Mouse (Mus musculus): ENCODE measurements around the gene Acox1. TPM values are rescaled to one million over a fixed set of nuclear protein-coding genes. Genes with fewer than 3 reads are reported as not detected.

Gene Acox1
- total RNA-seq (2012; rRNA removed) = 16.4 and 16.8 TPM in 2 replicates
- 10 to 100 TPM in 1 of 2 experiments, not detected in 1; 16.1 TPM for polyA plus RNA-seq (2012; ENCODE audit: insufficient read depth in 1 of 2, insufficient read length in 2 of 2, low read depth in 1 of 2, low replicate concordance in 2 of 2, missing spikeins in 1 of 2)

GRCm38 (mm10) chr11:116198639-116199531 is at the start of gene Acox1, which contains the start of gene Ten1:
Acox1 (minus strand) TSS chr11:116199045.
Ten1 (plus strand) TSS chr11:116198855.
- Histone ChIP-seq H3K9me3 (replicated peaks; ENCODE audit: insufficient read depth, low read length) (no peaks in the 10 kb centered on the region), H3K27me3 (ENCODE audit: control insufficient read depth in 1 of 2, insufficient read depth in 2 of 2, low read length in 2 of 2) (no peaks in the 10 kb centered on the region), H3K79me2 (ENCODE audit: control insufficient read depth, insufficient read depth, low read length, poor library complexity) (peaks cover 8% of the 10 kb centered on the region), H3K9ac (ENCODE audit: control insufficient read depth, low read depth, low read length, poor library complexity, severe bottlenecking) (peak within 1 kb of the TSS; percentile 97), H3K4me3 (ENCODE audit: control insufficient read depth in 1 of 2, insufficient read depth in 1 of 2, low read depth in 2 of 2, low read length in 2 of 2) (peak within 1 kb of the TSS; percentile 90 to 94), H3K4me1 (ENCODE audit: control insufficient read depth in 1 of 2, insufficient read depth in 2 of 2, low read length in 2 of 2) (peaks cover 25 to 26% of the 10 kb centered on the region in 2 experiments), H3K36me3 (ENCODE audit: control insufficient read depth in 1 of 2, insufficient read depth in 2 of 2, low read length in 2 of 2) (peaks cover 0 to 39% of the 10 kb centered on the region in 2 experiments; a peak in 2 of 4 replicates), H3K27ac (ENCODE audit: control insufficient read depth, low read depth, low read length) (peak within 1 kb of the TSS; percentile 92)
- DNase-seq (ENCODE audit: low read depth, low spot score) = peak; percentile 98
- peak; percentile 74 to 86 for TF ChIP-seq USF2 (IDR thresholded peaks at IDR 0.05; ENCODE audit: borderline replicate concordance in 1 of 2, insufficient read depth in 1 of 2, low read depth in 1 of 2, low read length in 2 of 2)
- TF ChIP-seq ZNF384 (IDR thresholded peaks at IDR 0.05; ENCODE audit: low read depth, low read length) = no peak
- TF ChIP-seq CHD1 (IDR thresholded peaks at IDR 0.05; ENCODE audit: low read depth, low read length) = no peak
- no peak for TF ChIP-seq MYC (IDR thresholded peaks at IDR 0.05; ENCODE audit: low read depth, low read length)
- peak; percentile 65 to 71 for TF ChIP-seq POLR2A (IDR thresholded peaks at IDR 0.05; ENCODE audit: control insufficient read depth in 1 of 2, insufficient read depth in 1 of 2, low read depth in 1 of 2, low read length in 2 of 2, poor library complexity in 1 of 2)
- no peak for TF ChIP-seq GABPA (IDR thresholded peaks at IDR 0.05; ENCODE audit: low read depth, low read length)
- peak; percentile 74; the same call in 1 of the 2 replicates for TF ChIP-seq E2F4 (IDR thresholded peaks at IDR 0.05; ENCODE audit: borderline replicate concordance, low read depth, low read length)
- TF ChIP-seq SIN3A (IDR thresholded peaks at IDR 0.05; ENCODE audit: low read length) = peak; percentile 87
- no peak for TF ChIP-seq TAL1 (IDR thresholded peaks at IDR 0.05; ENCODE audit: low read length)
- peak; percentile 78 for TF ChIP-seq HCFC1 (IDR thresholded peaks at IDR 0.05; ENCODE audit: low read depth, low read length)
- no peak for TF ChIP-seq GATA1 (IDR thresholded peaks at IDR 0.05; ENCODE audit: low read depth, low read length)
- TF ChIP-seq MAFK (IDR thresholded peaks at IDR 0.05; ENCODE audit: borderline replicate concordance, low read depth, low read length) = no peak
- no peak for TF ChIP-seq POLR2AphosphoS5 (IDR thresholded peaks at IDR 0.05; ENCODE audit: borderline replicate concordance, low read depth, low read length)
- peak; percentile 71 for TF ChIP-seq TBP (IDR thresholded peaks at IDR 0.05; ENCODE audit: low read depth, low read length)
- peak; percentile 97 for TF ChIP-seq USF1 (IDR thresholded peaks at IDR 0.05; ENCODE audit: low read depth, low read length)
- 0 out of 2 replicates have a peak, but pooled peaks have one; percentile 5 for TF ChIP-seq SMC3 (IDR thresholded peaks at IDR 0.05; ENCODE audit: low read depth, low read length)
- peak; percentile 84 for TF ChIP-seq MXI1 (IDR thresholded peaks at IDR 0.05; ENCODE audit: low read depth, low read length)
- TF ChIP-seq ZMIZ1 (IDR thresholded peaks at IDR 0.05; ENCODE audit: low read depth, low read length) = peak; percentile 74
- peak; percentile 98 for TF ChIP-seq MAZ (IDR thresholded peaks at IDR 0.05; ENCODE audit: low read depth, low read length)
- peak; percentile 20; the same call in 1 of the 2 replicates for TF ChIP-seq ETS1 (IDR thresholded peaks at IDR 0.05; ENCODE audit: low read depth, low read length)
- TF ChIP-seq TCF12 (IDR thresholded peaks at IDR 0.05; ENCODE audit: low read depth, low read length) = peak; percentile 57
- no peak for TF ChIP-seq ZKSCAN1 (IDR thresholded peaks at IDR 0.05; ENCODE audit: low read depth, low read length)
- TF ChIP-seq CHD2 (IDR thresholded peaks at IDR 0.05; ENCODE audit: low read length) = peak; percentile 23; the same call in 1 of the 2 replicates
- peak; percentile 92 for TF ChIP-seq ELF1 (IDR thresholded peaks at IDR 0.05; ENCODE audit: low read depth, low read length)
- TF ChIP-seq RCOR1 (IDR thresholded peaks at IDR 0.05; ENCODE audit: low read depth, low read length) = no peak
- TF ChIP-seq NRF1 (IDR thresholded peaks at IDR 0.05; ENCODE audit: insufficient read depth, low read depth, low read length, poor library complexity, severe bottlenecking) = peak; percentile 84
- peak; percentile 79 for TF ChIP-seq MAX (IDR thresholded peaks at IDR 0.05; ENCODE audit: low read length)
- no peak for TF ChIP-seq RAD21 (IDR thresholded peaks at IDR 0.05; ENCODE audit: low read depth, low read length)
- TF ChIP-seq MYB (IDR thresholded peaks at IDR 0.05; ENCODE audit: low read depth, low read length) = peak; percentile 51; the same call in 1 of the 2 replicates
- TF ChIP-seq ZC3H11A (IDR thresholded peaks at IDR 0.05; ENCODE audit: low read depth, low read length) = no peak
- TF ChIP-seq CTCF (IDR thresholded peaks at IDR 0.05 in 2 of 3, conservative IDR thresholded peaks at IDR 0.05 in 1 of 3; ENCODE audit: control insufficient read depth in 1 of 3, insufficient read depth in 1 of 3, low read depth in 2 of 3, low read length in 3 of 3, poor library complexity in 1 of 3, severe bottlenecking in 1 of 3) = no peak
- TF ChIP-seq MEF2A (IDR thresholded peaks at IDR 0.05; ENCODE audit: extremely low read depth, insufficient replicate concordance, low read depth, low read length, poor library complexity, severe bottlenecking) = 0 out of 2 replicates have a peak, but pooled peaks have one; percentile 36
- peak in 1 of 2 experiments; percentile 42; a peak in 1 of 4 replicates for TF ChIP-seq EP300 (IDR thresholded peaks at IDR 0.05; ENCODE audit: low read depth in 1 of 2, low read length in 2 of 2)
- peak; percentile 61; the same call in 1 of the 2 replicates for TF ChIP-seq POLR2AphosphoS2 (IDR thresholded peaks at IDR 0.05; ENCODE audit: low read length)
